Mouse (Mus musculus): ENCODE measurements around the gene Pnmal2.

- TF ChIP-seq POLR2A (IDR thresholded peaks at IDR 0.05; ENCODE audit: borderline replicate concordance, insufficient read depth, low read length) (no peak), CTCF (IDR thresholded peaks at IDR 0.05; ENCODE audit: borderline replicate concordance, insufficient read depth, low read depth, low read length) (no peak)
These were observed 12.2 kb downstream of the Pnmal2 start for GRCm38 (mm10) chr7:16956410-16957265.
